Mouse (Mus musculus): ENCODE results near the gene Nop10.

- TF ChIP-seq CTCF (IDR thresholded peaks at IDR 0.05; ENCODE audit: low read depth) (no peak), EP300 (IDR thresholded peaks at IDR 0.05; ENCODE audit: low read depth) (no peak)
Observed at GRCm38 (mm10) chr2:112298221-112298620, 36.5 kb downstream of the Nop10 start.
